Mouse (Mus musculus) c-Kit-negative CD71-positive TER-119-positive erythroid progenitor cells, embryonic 14.5 days (primary cell): Measurements from ENCODE around the gene 1700023F06Rik.

Source experiments
- DNase-seq: peaks from one replicate; pipeline ENCODE4 v3.0.0-alpha.2; 2013; ENCODE audit warnings: low read depth, low spot score

Gene 1700023F06Rik

GRCm38 (mm10) chr11:103168690-103169390 lies 39.5 kb downstream of the 1700023F06Rik start:
- no peak for DNase-seq

GRCm38 (mm10) chr11:103164391-103164790 lies 44.0 kb downstream of the 1700023F06Rik start:
- no peak for DNase-seq

- DNase-seq = peak; percentile 52
These were observed 46.2 kb downstream of the 1700023F06Rik start for GRCm38 (mm10) chr11:103162132-103162531.

- DNase-seq = no peak
These were observed 46.9 kb downstream of the 1700023F06Rik start for GRCm38 (mm10) chr11:103161449-103161848.

GRCm38 (mm10) chr11:103160738-103161137 lies 47.6 kb downstream of the 1700023F06Rik start:
- DNase-seq = no peak

GRCm38 (mm10) chr11:103158621-103159478 lies 49.5 kb downstream of the 1700023F06Rik start:
- peak; percentile 80 for DNase-seq

GRCm38 (mm10) chr11:103149771-103150170 lies 58.6 kb downstream of the 1700023F06Rik start:
- DNase-seq = no peak
